Mouse (Mus musculus): ENCODE data around the gene Pdgfc. TPM values are rescaled to one million over a fixed set of nuclear protein-coding genes. Genes with fewer than 3 reads are reported as not detected.

Gene Pdgfc
- polyA plus RNA-seq, 1 experiment from 2014 or later: 7.9 TPM

GRCm38 (mm10) chr3:81037312-81037859 is 1.2 kb downstream of the Pdgfc start:
- WGBS: under 1% methylated on average over 34 of the region's 34 CpGs
- H3K27me3 ChIP-seq (ENCODE audit: control insufficient read depth, insufficient read depth, low read length): no peaks in the 10 kb centered on the region
- H3K4me3 ChIP-seq (ENCODE audit: low read depth, low read length): peak overlapping the region; percentile 80
- peak overlapping the region; percentile 80 for H3K9ac ChIP-seq (ENCODE audit: low read length)
- no peaks in the 10 kb centered on the region for H3K36me3 ChIP-seq (ENCODE audit: control insufficient read depth, insufficient read depth, low read length)
- no peaks in the 10 kb centered on the region for H3K9me3 ChIP-seq (ENCODE audit: control insufficient read depth, low read length)
- no peak for TF ChIP-seq EP300 (optimal IDR thresholded peaks at IDR 0.05)
- TF ChIP-seq CTCF (IDR thresholded peaks at IDR 0.05; ENCODE audit: low read depth): no peak
- peak overlapping the region; percentile 91 for H3K27ac ChIP-seq (replicated peaks)
- ATAC-seq (ENCODE audit: low FRiP score, low TSS enrichment) (peak; percentile 22), DNase-seq (ENCODE audit: low spot score) (peak; percentile 57)
- H3K4me2 ChIP-seq (replicated peaks; ENCODE audit: low read depth): peak overlapping the region; percentile 92
- 0 out of 2 replicates have a peak, but pooled peaks cover 2% of the 10 kb centered on the region for H3K4me1 ChIP-seq (replicated peaks; ENCODE audit: control insufficient read depth, insufficient read depth)

GRCm38 (mm10) chr3:81039131-81039653 is 3.0 kb downstream of the Pdgfc start:
- Histone ChIP-seq H3K4me2 (replicated peaks; ENCODE audit: low read depth) (no peak overlapping the region), H3K4me3 (ENCODE audit: low read depth, low read length) (no peak overlapping the region), H3K27ac (replicated peaks) (no peak overlapping the region), H3K9me3 (ENCODE audit: control insufficient read depth, low read length) (no peaks in the 10 kb centered on the region), H3K9ac (ENCODE audit: low read length) (no peak overlapping the region), H3K4me1 (replicated peaks; ENCODE audit: control insufficient read depth, insufficient read depth) (peaks cover 2% of the 10 kb centered on the region; the same call in 1 of the 2 replicates), H3K27me3 (ENCODE audit: control insufficient read depth, insufficient read depth, low read length) (no peaks in the 10 kb centered on the region), H3K36me3 (ENCODE audit: control insufficient read depth, insufficient read depth, low read length) (no peaks in the 10 kb centered on the region)
- ATAC-seq (ENCODE audit: low FRiP score, low TSS enrichment): peak; percentile 25; the same call in 1 of the 2 replicates
- DNase-seq (ENCODE audit: low spot score): peak; percentile 18
- 42% methylated on average over 2 of the region's 2 CpGs for WGBS
- peak; percentile 83 for TF ChIP-seq CTCF (IDR thresholded peaks at IDR 0.05; ENCODE audit: low read depth)
- TF ChIP-seq EP300 (optimal IDR thresholded peaks at IDR 0.05): no peak

DNA sequence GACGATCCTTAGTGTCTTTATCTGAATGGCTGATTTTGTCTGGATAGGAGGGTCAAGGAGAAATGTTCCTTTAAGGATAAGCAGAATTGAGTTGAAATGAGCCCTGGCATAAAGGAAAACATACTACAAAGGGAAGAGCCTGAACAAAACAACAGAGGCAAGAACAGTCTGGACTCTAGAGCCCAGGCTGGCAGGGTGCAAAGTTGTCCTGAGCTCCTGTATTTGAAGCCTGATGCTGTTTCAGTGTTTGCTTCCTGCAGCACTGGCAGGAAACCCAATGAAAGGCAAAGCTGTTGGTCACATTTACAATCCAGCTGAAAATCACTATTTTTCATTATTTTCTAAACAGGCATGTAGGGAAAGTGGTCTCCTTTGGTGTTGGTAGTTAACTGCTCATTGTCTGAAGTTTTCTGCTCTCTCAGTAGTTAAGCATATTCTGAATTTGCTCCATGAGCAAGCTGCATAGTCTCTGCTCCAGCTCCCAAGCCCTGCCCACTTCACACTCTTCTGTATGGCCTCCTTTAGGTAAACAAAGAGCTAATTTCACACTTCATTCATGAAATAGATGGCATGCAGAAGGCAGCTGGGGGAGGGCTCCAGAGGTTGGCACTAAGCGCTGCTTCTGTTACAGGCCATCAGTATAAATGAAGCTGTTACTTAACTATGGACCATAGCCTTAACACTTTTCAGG is 8.6 kb downstream of the Pdgfc start:
- DNase-seq (ENCODE audit: low spot score): no peak
- whole genome bisulfite sequencing: 64% methylated on average over 2 of the region's 2 CpGs
- Histone ChIP-seq H3K4me3 (ENCODE audit: low read depth, low read length) (no peak overlapping the region), H3K4me1 (replicated peaks; ENCODE audit: control insufficient read depth, insufficient read depth) (no peaks in the 10 kb centered on the region; the same call in 1 of the 2 replicates), H3K9me3 (ENCODE audit: control insufficient read depth, low read length) (no peaks in the 10 kb centered on the region), H3K36me3 (ENCODE audit: control insufficient read depth, insufficient read depth, low read length) (no peaks in the 10 kb centered on the region), H3K27ac (replicated peaks) (no peak overlapping the region), H3K9ac (ENCODE audit: low read length) (no peak overlapping the region), H3K4me2 (replicated peaks; ENCODE audit: low read depth) (no peak overlapping the region), H3K27me3 (ENCODE audit: control insufficient read depth, insufficient read depth, low read length) (no peaks in the 10 kb centered on the region)
- TF ChIP-seq CTCF (IDR thresholded peaks at IDR 0.05; ENCODE audit: low read depth) (no peak), EP300 (optimal IDR thresholded peaks at IDR 0.05) (no peak)
- ATAC-seq (ENCODE audit: low FRiP score, low TSS enrichment): no peak

DNA sequence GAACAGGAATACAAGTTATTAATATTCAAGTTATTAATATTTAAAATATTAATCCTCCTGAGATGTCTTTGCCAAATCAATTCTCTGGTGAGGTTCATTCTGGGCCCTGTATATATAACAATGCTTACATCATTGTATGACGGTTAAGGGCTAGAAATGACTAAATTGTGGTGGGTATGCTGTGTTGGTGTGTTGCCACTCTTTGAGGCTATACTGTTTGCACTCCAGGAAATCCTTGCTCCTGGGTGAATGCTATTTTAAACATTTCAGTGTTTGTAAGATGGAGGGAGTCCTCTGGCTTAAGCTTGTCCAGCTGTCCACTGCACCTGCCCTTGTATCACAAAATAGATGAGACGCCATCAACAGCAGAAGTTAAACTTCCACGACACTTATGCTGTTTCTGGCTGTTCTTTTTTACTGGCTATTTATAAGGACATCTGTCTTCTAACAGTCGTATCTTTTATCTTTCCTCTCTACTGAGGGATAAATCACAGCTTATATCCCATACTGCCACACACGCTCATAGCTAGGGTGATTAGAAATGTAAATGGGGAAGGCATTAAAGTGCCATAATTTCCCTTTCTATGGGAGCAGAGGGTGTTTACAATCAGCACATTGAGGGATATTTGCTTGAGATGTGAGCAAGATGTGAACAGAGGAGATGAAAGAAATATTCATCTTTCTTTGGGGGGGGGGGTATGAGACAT is 9.3 kb downstream of the Pdgfc start:
- ATAC-seq (ENCODE audit: low FRiP score, low TSS enrichment) (no peak), DNase-seq (ENCODE audit: low spot score) (no peak)
- 54% methylated on average over 5 of the region's 5 CpGs for WGBS
- Histone ChIP-seq H3K4me2 (replicated peaks; ENCODE audit: low read depth) (no peak overlapping the region), H3K4me1 (replicated peaks; ENCODE audit: control insufficient read depth, insufficient read depth) (no peaks in the 10 kb centered on the region; the same call in 1 of the 2 replicates), H3K9me3 (ENCODE audit: control insufficient read depth, low read length) (no peaks in the 10 kb centered on the region), H3K9ac (ENCODE audit: low read length) (no peak overlapping the region), H3K27ac (replicated peaks) (no peak overlapping the region), H3K27me3 (ENCODE audit: control insufficient read depth, insufficient read depth, low read length) (no peaks in the 10 kb centered on the region), H3K36me3 (ENCODE audit: control insufficient read depth, insufficient read depth, low read length) (no peaks in the 10 kb centered on the region), H3K4me3 (ENCODE audit: low read depth, low read length) (no peak overlapping the region)
- no peak for TF ChIP-seq EP300 (optimal IDR thresholded peaks at IDR 0.05)
- no peak for TF ChIP-seq CTCF (IDR thresholded peaks at IDR 0.05; ENCODE audit: low read depth)

- no peak for DNase-seq (ENCODE audit: low spot score)
- no peak overlapping the region for H3K4me3 ChIP-seq (ENCODE audit: low read depth, low read length)
- H3K4me1 ChIP-seq (replicated peaks; ENCODE audit: control insufficient read depth, insufficient read depth): no peaks in the 10 kb centered on the region; the same call in 1 of the 2 replicates
- H3K27ac ChIP-seq (replicated peaks): no peak overlapping the region
- H3K27me3 ChIP-seq (ENCODE audit: control insufficient read depth, insufficient read depth, low read length): no peaks in the 10 kb centered on the region
- H3K9me3 ChIP-seq (ENCODE audit: control insufficient read depth, low read length): no peaks in the 10 kb centered on the region
- no peak for ATAC-seq (ENCODE audit: low FRiP score, low TSS enrichment)
- TF ChIP-seq CTCF (IDR thresholded peaks at IDR 0.05; ENCODE audit: low read depth): no peak
- no peak for TF ChIP-seq EP300 (optimal IDR thresholded peaks at IDR 0.05)
- no peaks in the 10 kb centered on the region for H3K36me3 ChIP-seq (ENCODE audit: control insufficient read depth, insufficient read depth, low read length)
- 44% methylated on average over 10 of the region's 10 CpGs for WGBS
- H3K9ac ChIP-seq (ENCODE audit: low read length): no peak overlapping the region
- H3K4me2 ChIP-seq (replicated peaks; ENCODE audit: low read depth): no peak overlapping the region
Measured at GRCm38 (mm10) chr3:81046652-81047607, 10.7 kb downstream of the Pdgfc start.
